Mouse (Mus musculus) myocyte (in vitro differentiated cells): ENCODE measurements around the gene Fam20b.
A peak's percentile ranks its signal among the peaks of the same experiment; 100 is the strongest.

Source experiments
- CEBPB ChIP-seq: IDR thresholded peaks from 2 replicates; pipeline ENCODE4 v1.6.1; 2011; ENCODE audit warnings: mild to moderate bottlenecking, moderate library complexity; ENCODE audit not compliant: poor library complexity, insufficient read depth, severe bottlenecking
- E2F4 ChIP-seq: IDR thresholded peaks from one replicate; pipeline ENCODE4 v1.6.1; 2011; ENCODE audit warnings: mild to moderate bottlenecking, control low read depth, moderate library complexity; ENCODE audit not compliant: insufficient read depth
- MAX ChIP-seq: IDR thresholded peaks from one replicate; pipeline ENCODE4 v1.6.1; 2011; ENCODE audit warnings: low read depth, mild to moderate bottlenecking, control low read depth
- MYOD1 ChIP-seq, 3 experiments: IDR thresholded peaks; one replicate each; pipeline ENCODE4 v1.6.1; 2011; ENCODE audit warnings: control low read depth in 2 of 3, low read depth in 2 of 3, mild to moderate bottlenecking in 2 of 3, moderate library complexity in 1 of 3; ENCODE audit not compliant: insufficient read length in 2 of 3, control insufficient read depth in 1 of 3
- MYOG ChIP-seq, 3 experiments: IDR thresholded peaks; one replicate each; pipeline ENCODE4 v1.6.1; 2011; ENCODE audit warnings: control low read depth in 2 of 3, low read depth in 2 of 3, mild to moderate bottlenecking in 2 of 3; ENCODE audit not compliant: insufficient read length in 2 of 3, control insufficient read depth in 1 of 3, insufficient read depth in 1 of 3
- POLR2A ChIP-seq: IDR thresholded peaks from one replicate; pipeline ENCODE4 v1.6.1; 2011; ENCODE audit warnings: low read depth, mild to moderate bottlenecking, control low read depth, moderate library complexity; ENCODE audit not compliant: insufficient read length
- POLR2AphosphoS2 ChIP-seq: IDR thresholded peaks from one replicate; pipeline ENCODE4 v1.6.1; 2011; ENCODE audit warnings: low read depth, control low read depth; ENCODE audit not compliant: insufficient read length
- REST ChIP-seq: IDR thresholded peaks from one replicate; pipeline ENCODE4 v1.6.1; 2011; ENCODE audit warnings: mild to moderate bottlenecking, control low read depth, moderate library complexity; ENCODE audit not compliant: insufficient read depth, insufficient read length
- SRF ChIP-seq: IDR thresholded peaks from one replicate; pipeline ENCODE4 v1.6.1; 2011; ENCODE audit warnings: low read depth; ENCODE audit not compliant: control insufficient read depth, insufficient read length
- TCF12 ChIP-seq: IDR thresholded peaks from one replicate; pipeline ENCODE4 v1.6.1; 2011; ENCODE audit warnings: mild to moderate bottlenecking, control low read depth; ENCODE audit not compliant: poor library complexity, insufficient read depth, severe bottlenecking
- TCF3 ChIP-seq: IDR thresholded peaks from one replicate; pipeline ENCODE4 v1.6.1; 2011; ENCODE audit warnings: low read depth, control low read depth; ENCODE audit not compliant: insufficient read length
- USF1 ChIP-seq: IDR thresholded peaks from one replicate; pipeline ENCODE4 v1.6.1; 2011; ENCODE audit warnings: low read depth, mild to moderate bottlenecking, control low read depth, moderate library complexity

DNA sequence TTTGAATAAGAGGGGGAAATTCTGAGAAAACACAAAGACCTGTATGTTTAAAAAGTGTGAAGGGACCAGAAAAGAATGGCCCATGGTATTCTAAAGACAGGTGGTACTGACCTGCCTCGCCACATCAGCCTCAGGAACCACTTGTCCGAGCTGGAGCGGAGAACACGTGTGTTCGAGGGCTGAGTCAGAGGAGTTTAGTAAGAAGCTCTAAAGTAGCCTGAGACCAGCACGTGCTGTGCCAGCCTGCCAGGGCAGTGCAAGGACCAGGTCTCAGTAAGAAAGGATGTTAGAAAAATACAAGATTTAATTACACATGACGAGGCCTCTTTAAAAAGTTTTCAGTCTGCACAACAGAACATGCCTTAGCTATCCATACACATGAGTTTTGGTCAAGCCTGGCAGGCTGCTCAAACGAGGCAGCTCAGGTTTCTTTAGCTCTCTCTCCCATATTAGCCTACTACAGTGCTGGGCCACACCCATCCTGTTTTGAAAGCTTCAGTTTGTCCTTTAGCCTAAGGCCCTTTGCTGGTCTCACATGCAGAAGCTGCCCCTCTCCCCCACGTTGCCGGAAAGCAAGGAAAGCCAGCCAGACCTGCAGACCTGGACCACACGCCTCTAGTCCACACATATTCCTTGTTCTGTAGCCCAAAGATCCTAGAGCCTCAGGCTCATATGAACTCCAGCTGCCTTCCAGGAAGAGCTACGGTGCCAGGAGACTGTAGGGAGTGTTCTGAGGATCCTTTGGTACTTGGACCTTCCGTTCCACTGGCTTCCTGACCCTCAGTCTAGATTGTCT is 64.0 kb downstream of the Fam20b start:
- TF ChIP-seq POLR2A (no peak), POLR2AphosphoS2 (peak; percentile 44), USF1 (no peak), MAX (no peak), TCF12 (no peak), E2F4 (no peak), MYOD1 (IDR thresholded peaks at IDR 0.05; ENCODE audit: control insufficient read depth in 1 of 3, insufficient read length in 2 of 3, low read depth in 2 of 3) (no peak), MYOG (IDR thresholded peaks at IDR 0.05; ENCODE audit: control insufficient read depth in 1 of 3, insufficient read depth in 1 of 3, insufficient read length in 2 of 3, low read depth in 2 of 3) (no peak), REST (no peak), CEBPB (no peak), TCF3 (no peak), SRF (no peak)
